Mouse (Mus musculus): Measurements from ENCODE around the gene Gm5475. TPM values are rescaled to one million over a fixed set of nuclear protein-coding genes. Genes with fewer than 3 reads are reported as not detected.

The Gm5475 gene
- not detected for polyA plus RNA-seq (2014; fragmentation: Illumina TruSeq; extraction: RNeasy Lipid Tissue Mini Kit (QIAGEN cat#74804))

GRCm38 (mm10) chr15:100421758-100422197 is at the start of gene Gm5475:
TSS of gene Gm5475 (plus strand) at chr15:100422147.

GRCm38 (mm10) chr15:100424396-100425122 is 2.6 kb downstream of the Gm5475 start, which contains the start of gene Slc11a2:
TSS of gene Slc11a2 (minus strand) at chr15:100425072.

GRCm38 (mm10) chr15:100468295-100469188 is 46.6 kb downstream of the Gm5475 start, which contains the start of gene Letmd1:
TSS of gene Letmd1 (plus strand) at chr15:100469023.

Other genes starting within 250 kb of the Gm5475 start
- gene Atf1, start 194.3 kb upstream of the Gm5475 start, polyA plus RNA-seq (2014; fragmentation: Illumina TruSeq; extraction: RNeasy Lipid Tissue Mini Kit (QIAGEN cat#74804)) = 151 TPM
- not detected for gene Tmprss12, start 141.3 kb upstream of the Gm5475 start, polyA plus RNA-seq (2014; fragmentation: Illumina TruSeq; extraction: RNeasy Lipid Tissue Mini Kit (QIAGEN cat#74804))
- 80.1 TPM for gene Mettl7a1, start 118.0 kb upstream of the Gm5475 start, polyA plus RNA-seq (2014; fragmentation: Illumina TruSeq; extraction: RNeasy Lipid Tissue Mini Kit (QIAGEN cat#74804))
- not detected for gene Mettl7a3, start 87.2 kb upstream of the Gm5475 start, polyA plus RNA-seq (2014; fragmentation: Illumina TruSeq; extraction: RNeasy Lipid Tissue Mini Kit (QIAGEN cat#74804))
- gene Methig1, start 69.0 kb upstream of the Gm5475 start, polyA plus RNA-seq (2014; fragmentation: Illumina TruSeq; extraction: RNeasy Lipid Tissue Mini Kit (QIAGEN cat#74804)) = not detected
- gene Mettl7a2, start 68.9 kb upstream of the Gm5475 start, polyA plus RNA-seq (2014; fragmentation: Illumina TruSeq; extraction: RNeasy Lipid Tissue Mini Kit (QIAGEN cat#74804)) = 2.7 TPM
- gene Higd1c, start 57.6 kb upstream of the Gm5475 start, polyA plus RNA-seq (2014; fragmentation: Illumina TruSeq; extraction: RNeasy Lipid Tissue Mini Kit (QIAGEN cat#74804)) = not detected
- gene Slc11a2, start 2.9 kb downstream of the Gm5475 start, polyA plus RNA-seq (2014; fragmentation: Illumina TruSeq; extraction: RNeasy Lipid Tissue Mini Kit (QIAGEN cat#74804)) = 8.7 TPM
- 20.9 TPM for gene Letmd1, start 46.9 kb downstream of the Gm5475 start, polyA plus RNA-seq (2014; fragmentation: Illumina TruSeq; extraction: RNeasy Lipid Tissue Mini Kit (QIAGEN cat#74804))
- 6.5 TPM for gene Csrnp2, start 73.3 kb downstream of the Gm5475 start, polyA plus RNA-seq (2014; fragmentation: Illumina TruSeq; extraction: RNeasy Lipid Tissue Mini Kit (QIAGEN cat#74804))
- 8.3 TPM for gene Tfcp2, start 129.9 kb downstream of the Gm5475 start, polyA plus RNA-seq (2014; fragmentation: Illumina TruSeq; extraction: RNeasy Lipid Tissue Mini Kit (QIAGEN cat#74804))
- 3.8 TPM for gene Pou6f1, start 177.8 kb downstream of the Gm5475 start, polyA plus RNA-seq (2014; fragmentation: Illumina TruSeq; extraction: RNeasy Lipid Tissue Mini Kit (QIAGEN cat#74804))
- 205 TPM for gene Dazap2, start 193.2 kb downstream of the Gm5475 start, polyA plus RNA-seq (2014; fragmentation: Illumina TruSeq; extraction: RNeasy Lipid Tissue Mini Kit (QIAGEN cat#74804))
- gene Smagp, start 214.8 kb downstream of the Gm5475 start, polyA plus RNA-seq (2014; fragmentation: Illumina TruSeq; extraction: RNeasy Lipid Tissue Mini Kit (QIAGEN cat#74804)) = not detected
- 1.1 TPM for gene Bin2, start 247.4 kb downstream of the Gm5475 start, polyA plus RNA-seq (2014; fragmentation: Illumina TruSeq; extraction: RNeasy Lipid Tissue Mini Kit (QIAGEN cat#74804))

Measured in ovary, adult 10 weeks (tissue).